Mouse (Mus musculus) embryonic fibroblast, embryonic 13.5 days (primary cell): ENCODE measurements around the gene Tbc1d21.

Source experiments
- CTCF ChIP-seq: IDR thresholded peaks from 2 replicates; pipeline ENCODE4 v1.5.1; 2011; ENCODE audit warnings: mild to moderate bottlenecking, control low read depth, low read length, moderate library complexity, borderline replicate concordance; ENCODE audit not compliant: insufficient read depth
- POLR2A ChIP-seq: IDR thresholded peaks from 2 replicates; pipeline ENCODE4 v1.6.1; 2011; ENCODE audit warnings: low read depth, mild to moderate bottlenecking, control low read depth, low read length, moderate library complexity

GRCm38 (mm10) chr9:58393875-58394274 lies 23.6 kb upstream of the Tbc1d21 start:
- TF ChIP-seq POLR2A (no peak), CTCF (no peak)
